Mouse (Mus musculus): ENCODE measurements around the gene Spata5.

Spata5 gene

DNA sequence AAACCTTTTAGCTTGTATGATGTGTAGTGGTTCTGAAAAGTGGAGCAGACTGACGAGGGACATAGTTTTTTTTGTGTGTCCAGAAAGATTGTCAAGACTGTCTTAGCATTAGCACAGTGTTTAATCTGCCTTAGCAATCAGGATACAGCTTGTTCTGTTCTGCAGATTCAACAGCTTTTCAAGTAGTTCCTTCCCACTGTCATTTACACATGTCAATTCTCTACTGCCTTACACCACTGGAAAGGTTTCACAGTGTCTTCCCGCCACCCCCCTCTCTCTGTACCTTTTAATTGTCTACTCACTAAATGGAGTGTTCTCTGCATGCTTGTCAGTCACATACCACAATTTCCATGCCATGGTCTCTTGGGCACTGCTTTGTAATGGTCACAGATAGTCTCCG is 1.5 kb downstream of the Spata5 start:
- no peak for DNase-seq

DNA sequence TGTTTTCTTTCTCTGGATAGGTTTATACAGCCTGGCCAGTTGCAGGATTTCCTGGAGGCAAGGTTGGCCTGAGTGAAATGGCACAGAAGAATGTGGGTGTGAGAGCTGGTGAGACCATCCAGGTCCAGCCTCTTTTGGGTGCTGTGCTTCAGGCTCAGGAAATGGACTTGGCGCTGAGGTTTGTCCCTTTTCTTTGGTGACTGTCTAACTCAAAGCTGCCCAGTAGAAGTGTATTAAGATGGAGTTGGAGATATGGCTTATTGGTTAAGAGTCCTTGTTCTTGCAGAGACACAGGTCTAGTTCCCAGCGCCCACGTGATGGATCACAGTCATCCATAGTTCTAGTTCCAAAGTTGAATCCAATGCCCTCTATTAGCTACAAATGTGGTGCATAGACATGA is 6.4 kb downstream of the Spata5 start:
- DNase-seq: no peak

DNA sequence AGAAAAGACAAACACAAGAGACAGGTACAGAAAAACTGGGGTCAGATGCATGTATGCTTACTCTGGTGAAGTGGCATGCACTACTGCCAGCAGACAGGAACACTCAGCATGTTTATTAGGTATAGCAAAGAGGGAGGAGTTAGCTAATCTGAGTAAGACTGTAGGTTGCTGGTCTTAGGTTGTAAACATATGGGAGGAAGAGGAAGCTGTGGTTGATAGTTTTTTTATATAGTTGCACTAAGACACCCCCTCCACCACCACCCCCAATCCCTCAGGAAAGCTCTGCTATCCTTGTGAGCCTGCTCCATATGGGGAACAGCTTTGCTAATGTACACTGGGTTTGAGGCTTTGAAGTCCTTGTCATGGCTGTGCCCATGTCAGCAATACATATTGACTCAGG is 10.7 kb downstream of the Spata5 start:
- DNase-seq: no peak

GRCm38 (mm10) chr3:37439770-37440169 is 20.1 kb downstream of the Spata5 start:
- peak in 1 of 2 experiments; percentile 27 for DNase-seq

GRCm38 (mm10) chr3:37443409-37443808 is 23.7 kb downstream of the Spata5 start:
- DNase-seq: no peak

- DNase-seq: no peak
Measured at GRCm38 (mm10) chr3:37455992-37456391, 36.3 kb downstream of the Spata5 start.

GRCm38 (mm10) chr3:37468170-37468569 is 48.5 kb downstream of the Spata5 start:
- no peak for DNase-seq

DNA sequence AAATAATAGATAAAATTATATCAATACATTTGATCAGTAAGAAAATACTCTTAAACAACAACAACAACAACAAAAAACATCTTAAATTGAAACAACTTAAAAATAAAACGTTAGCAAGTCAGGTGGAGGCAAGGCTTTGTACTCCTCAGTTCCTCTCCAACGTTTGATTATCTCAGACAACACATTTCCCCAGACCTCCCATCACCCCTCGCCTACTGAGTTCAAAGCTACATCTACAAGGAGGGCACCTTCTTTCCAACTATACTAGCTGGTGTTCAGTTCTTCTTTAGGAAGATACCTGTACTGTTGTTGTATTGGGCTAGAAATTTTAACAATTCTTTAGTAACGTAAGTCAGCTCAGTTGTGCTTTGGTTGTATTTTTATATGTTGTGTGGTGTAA is 49.7 kb downstream of the Spata5 start:
- DNase-seq: no peak

DNA sequence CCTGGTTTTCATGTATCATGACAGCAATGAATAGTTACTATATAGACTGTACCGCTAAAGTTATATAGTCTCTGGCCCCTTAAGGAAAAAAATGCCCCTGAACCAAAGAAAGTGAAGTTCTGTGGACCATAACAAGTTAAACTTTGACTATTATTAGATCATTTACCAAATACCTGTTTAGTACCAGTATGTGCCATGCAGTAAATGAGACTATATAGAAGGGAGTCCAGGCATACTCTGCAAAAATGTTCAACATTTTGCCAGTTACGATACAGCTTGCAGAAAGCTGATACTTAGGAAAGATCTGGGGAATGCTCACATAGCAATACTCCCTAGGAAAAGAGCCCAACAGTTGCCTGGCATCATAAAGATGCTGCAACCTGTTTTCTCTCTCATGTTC is 51.2 kb downstream of the Spata5 start:
- no peak for DNase-seq

DNA sequence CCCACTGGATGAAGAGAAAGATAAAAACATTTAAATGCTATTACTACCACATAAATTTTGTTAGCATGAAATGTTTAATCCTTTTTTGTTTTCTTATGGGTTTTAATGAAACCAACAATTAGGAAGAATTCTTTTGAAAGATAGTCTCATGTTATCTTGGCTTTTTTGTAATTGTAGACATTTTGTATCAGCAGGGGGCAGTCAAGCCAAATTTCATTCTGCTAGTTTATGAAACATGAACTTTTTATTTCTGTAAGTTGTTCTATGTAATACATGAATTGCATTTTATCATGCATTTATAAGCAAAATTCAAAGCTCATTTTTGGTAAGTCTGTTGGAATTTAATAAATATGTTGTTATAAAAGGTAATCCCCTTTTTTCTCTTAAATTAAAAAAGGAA is 52.8 kb downstream of the Spata5 start:
- DNase-seq: peak in 1 of 2 experiments; percentile 16

GRCm38 (mm10) chr3:37476485-37476884 is 56.8 kb downstream of the Spata5 start:
- no peak for DNase-seq

DNA sequence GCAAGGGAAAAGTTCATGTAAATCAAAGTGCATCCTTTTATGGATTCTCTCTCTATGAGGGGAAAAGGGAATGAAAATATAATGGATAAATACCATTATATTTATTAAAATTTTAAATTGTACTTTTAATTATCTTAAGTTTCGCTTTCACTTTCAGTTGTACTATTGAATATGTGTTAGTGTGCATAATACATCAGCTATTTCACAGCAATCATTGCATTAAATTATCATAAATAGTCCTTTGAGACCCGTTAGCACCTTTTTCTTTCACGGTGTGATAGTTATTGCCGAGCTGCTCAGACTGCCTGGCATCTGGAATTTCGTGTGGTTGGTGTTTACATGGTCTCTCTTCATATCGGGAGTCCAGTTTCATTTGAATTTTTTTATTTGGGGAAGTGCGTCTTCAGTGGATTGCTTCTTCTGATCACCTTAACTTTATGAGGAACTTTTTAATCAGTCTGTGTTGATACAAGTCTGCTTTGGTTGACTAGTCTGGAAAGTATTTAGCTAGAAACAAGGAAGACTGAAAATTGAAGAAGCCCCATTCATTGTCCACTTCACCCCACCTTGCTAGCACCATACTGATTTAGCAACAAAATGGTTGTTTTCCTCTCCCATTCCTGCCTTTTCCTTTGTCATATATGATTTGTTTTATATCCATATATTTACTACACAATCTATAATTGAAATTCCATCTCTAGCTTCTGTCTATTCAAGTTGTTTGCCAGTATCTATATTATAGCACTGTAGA is 57.9 kb downstream of the Spata5 start:
- DNase-seq: no peak

GRCm38 (mm10) chr3:37479771-37480170 is 60.1 kb downstream of the Spata5 start:
- DNase-seq: no peak

DNA sequence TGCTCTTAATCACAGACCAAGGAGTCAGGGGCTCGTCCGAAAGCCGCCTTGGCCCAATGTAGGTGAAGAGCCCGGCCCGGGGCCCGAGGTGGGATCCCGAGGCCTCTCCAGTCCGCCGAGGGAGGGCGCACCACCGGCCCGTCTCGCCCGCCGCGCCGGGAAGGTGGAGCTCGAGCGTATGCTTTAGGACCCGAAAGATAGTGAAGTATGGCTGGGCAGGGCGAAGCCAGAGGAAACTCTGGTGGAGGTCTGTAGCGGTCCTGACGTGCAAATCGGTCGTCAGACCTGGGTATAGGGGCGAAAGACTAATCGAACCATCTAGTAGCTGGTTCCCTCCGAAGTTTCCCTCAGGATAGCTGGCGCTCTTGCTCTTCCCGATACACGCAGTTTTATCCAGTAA is 61.6 kb downstream of the Spata5 start:
- DNase-seq: no peak

GRCm38 (mm10) chr3:37482720-37483119 is 63.0 kb downstream of the Spata5 start:
- DNase-seq: no peak

DNA sequence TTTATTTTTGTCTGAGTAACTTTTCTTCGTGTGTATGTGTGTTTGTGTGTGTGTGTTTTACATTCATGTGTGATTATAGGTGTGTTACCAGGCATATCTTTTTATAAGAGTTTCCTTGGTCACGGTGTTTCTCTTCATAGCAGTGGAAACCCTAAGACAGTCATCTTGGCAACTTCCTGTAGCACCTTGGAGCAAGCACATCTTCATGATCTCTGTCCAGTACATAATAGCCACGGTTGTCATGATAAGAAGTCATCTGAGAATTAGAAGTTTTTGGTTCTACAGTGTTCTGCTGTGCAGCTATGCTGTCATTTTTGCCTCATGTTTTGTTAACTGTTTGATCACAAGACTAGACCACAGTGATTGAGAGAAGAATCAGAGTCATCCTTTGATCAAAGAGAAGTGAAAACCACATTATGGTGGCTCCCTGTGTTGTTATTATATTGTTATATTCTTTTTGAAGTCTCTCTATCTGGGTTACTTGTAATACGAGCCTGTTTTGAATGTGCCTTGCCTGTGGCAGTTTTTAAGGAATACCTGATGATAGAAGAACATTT is 64.1 kb downstream of the Spata5 start:
- DNase-seq: no peak

DNA sequence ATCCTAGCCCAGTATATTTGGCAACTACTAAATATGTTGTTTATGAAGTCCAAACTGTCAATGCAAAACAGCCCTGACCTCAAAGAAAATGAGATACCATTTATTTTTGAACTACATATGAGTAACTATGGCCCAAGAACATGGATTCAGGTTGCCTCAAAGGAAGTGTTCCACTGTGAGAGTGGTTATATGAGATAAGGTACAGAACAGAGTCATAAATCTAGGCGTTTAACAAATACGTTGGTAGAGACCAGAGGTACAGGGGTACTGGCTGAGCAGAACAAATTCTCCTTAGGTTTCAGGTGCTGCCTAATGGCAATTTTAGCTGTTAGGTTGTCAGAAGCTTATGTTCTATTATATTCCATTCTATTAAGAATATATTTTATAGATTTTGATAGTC is 67.9 kb downstream of the Spata5 start:
- DNase-seq: no peak

- DNase-seq: no peak
Measured at GRCm38 (mm10) chr3:37488173-37488572, 68.5 kb downstream of the Spata5 start.

- no peak for DNase-seq
Measured at GRCm38 (mm10) chr3:37490025-37490424, 70.3 kb downstream of the Spata5 start.

DNA sequence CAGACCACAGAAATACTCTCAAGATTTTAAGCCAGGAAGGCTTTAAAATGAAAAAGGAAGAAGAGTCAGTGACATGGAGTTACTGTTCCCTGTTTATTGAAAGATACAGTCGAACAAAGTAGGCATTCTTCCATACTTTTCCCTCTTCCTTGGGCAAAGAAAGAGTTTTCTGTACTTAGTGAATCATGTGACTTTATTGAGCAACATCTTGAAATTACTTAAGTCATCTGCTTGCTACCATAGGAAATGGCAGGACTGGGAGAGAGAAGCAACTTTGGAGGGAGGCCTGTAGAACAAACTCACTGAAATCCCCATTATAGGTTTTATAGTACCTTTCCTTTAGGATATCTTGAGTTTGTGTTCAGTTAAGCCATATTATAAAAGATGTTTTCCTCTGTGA is 81.2 kb downstream of the Spata5 start:
- no peak for DNase-seq

GRCm38 (mm10) chr3:37502552-37502951 is 82.9 kb downstream of the Spata5 start:
- DNase-seq: no peak

- DNase-seq: no peak
Measured at GRCm38 (mm10) chr3:37503846-37504245, 84.2 kb downstream of the Spata5 start.

- DNase-seq: peak in 1 of 2 experiments; percentile 20
Measured at GRCm38 (mm10) chr3:37510055-37511032, 90.6 kb downstream of the Spata5 start.

- DNase-seq: peak; percentile 49 to 64
Measured at GRCm38 (mm10) chr3:37515485-37515884, 95.8 kb downstream of the Spata5 start.

Data from lung, postnatal 4 days (tissue).